In genomic region chr16:95902177-95902576, GRCm38 (mm10) we compare ENCODE assay signal across 13 mouse cellular contexts.
"Had no signal": no experiment of that assay in that cellular context is flagged by ENCODE, and none has a peak within 500 bp of the region (broad histone marks: within the 10 kb centered on the region; RNA-seq: fewer than 3 reads in every experiment).

No protein-coding gene starts in this region.

- H3K27me3 ChIP-seq: liver, embryonic 13.5 days; midbrain, embryonic 13.5 days; neural tube, embryonic 13.5 days had no signal

- DNase-seq: kidney, adult 18-20 months; kidney, adult 9 months; kidney, postnatal 14 days; liver, embryonic 13.5 days; retina, postnatal 1 day; right cerebral cortex, postnatal 25 days; spleen, adult 18-20 months had no signal

- H3K4me3 ChIP-seq: liver, embryonic 13.5 days; megakaryocyte, embryonic 14.5 days; midbrain, embryonic 10.5 days; midbrain, embryonic 13.5 days; myocyte; neural tube, embryonic 13.5 days had no signal

- H3K9me3 ChIP-seq: liver, embryonic 13.5 days; megakaryocyte, embryonic 14.5 days; midbrain, embryonic 10.5 days; midbrain, embryonic 13.5 days; neural tube, embryonic 13.5 days had no signal

- H3K36me3 ChIP-seq: liver, embryonic 13.5 days; midbrain, embryonic 10.5 days; midbrain, embryonic 13.5 days; neural tube, embryonic 13.5 days had no signal

- H3K27ac ChIP-seq: liver, embryonic 13.5 days; midbrain, embryonic 10.5 days; midbrain, embryonic 13.5 days; neural tube, embryonic 13.5 days; stomach, postnatal 0 days had no signal

- H3K4me1 ChIP-seq: liver, embryonic 13.5 days; midbrain, embryonic 13.5 days; neural tube, embryonic 13.5 days had no signal
